Mouse (Mus musculus): ENCODE results near the gene Dnajc6. TPM values are rescaled to one million over a fixed set of nuclear protein-coding genes. Genes with fewer than 3 reads are reported as not detected.

Gene Dnajc6
- polyA plus RNA-seq, 1 experiment from 2014 or later, result 66.1 TPM

- 97% methylated on average over 1 of the region's 1 CpGs for whole genome bisulfite sequencing
- Histone ChIP-seq H3K4me1 (ENCODE audit: control insufficient read depth, insufficient read depth, low read depth, low read length) (no peaks in the 10 kb centered on the region), H3K36me3 (ENCODE audit: control insufficient read depth, insufficient read depth, low read length) (no peaks in the 10 kb centered on the region), H3K4me3 (ENCODE audit: low read length) (no peak overlapping the region), H3K4me2 (ENCODE audit: low read length) (no peak overlapping the region), H3K27ac (ENCODE audit: low read depth, low read length) (no peak overlapping the region), H3K9me3 (ENCODE audit: control insufficient read depth, low read length) (no peaks in the 10 kb centered on the region), H3K27me3 (replicated peaks; ENCODE audit: control insufficient read depth, insufficient read depth, low read length) (no peaks in the 10 kb centered on the region), H3K9ac (ENCODE audit: low read depth, low read length) (no peak overlapping the region)
- ATAC-seq, result no peak
These were observed 36.3 kb upstream of the Dnajc6 start for GRCm38 (mm10) chr4:101460114-101460513.

DNA sequence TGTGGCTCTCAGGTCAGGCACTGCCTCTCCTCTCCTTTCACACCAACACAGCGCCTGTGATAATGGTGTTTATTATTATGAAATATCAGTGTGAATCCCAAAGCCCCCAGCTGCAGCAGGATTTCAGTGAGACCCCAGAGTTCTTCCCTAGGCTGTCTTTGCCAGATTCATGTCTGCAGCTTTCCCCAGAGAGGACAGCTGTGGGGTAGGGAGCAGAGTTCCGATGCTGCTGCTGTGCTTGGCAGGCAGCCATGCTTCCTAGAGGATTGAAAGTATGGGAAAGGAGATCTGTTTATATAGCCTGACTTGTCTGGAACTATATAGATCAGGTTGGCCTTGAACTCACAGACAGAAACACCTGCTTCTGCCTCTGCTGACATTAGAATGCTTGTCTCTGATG, 34.4 kb upstream of the Dnajc6 start:
- ATAC-seq, result no peak
- H3K4me1 ChIP-seq (ENCODE audit: control insufficient read depth, insufficient read depth, low read depth, low read length), result no peaks in the 10 kb centered on the region
- WGBS, result 71% methylated on average over 2 of the region's 2 CpGs
- no peaks in the 10 kb centered on the region for H3K9me3 ChIP-seq (ENCODE audit: control insufficient read depth, low read length)
- H3K27ac ChIP-seq (ENCODE audit: low read depth, low read length), result no peak overlapping the region
- H3K4me2 ChIP-seq (ENCODE audit: low read length), result no peak overlapping the region
- H3K4me3 ChIP-seq (ENCODE audit: low read length), result no peak overlapping the region
- no peaks in the 10 kb centered on the region for H3K27me3 ChIP-seq (replicated peaks; ENCODE audit: control insufficient read depth, insufficient read depth, low read length)
- H3K36me3 ChIP-seq (ENCODE audit: control insufficient read depth, insufficient read depth, low read length), result no peaks in the 10 kb centered on the region
- no peak overlapping the region for H3K9ac ChIP-seq (ENCODE audit: low read depth, low read length)

GRCm38 (mm10) chr4:101466264-101466663, 30.2 kb upstream of the Dnajc6 start:
- no peak overlapping the region for H3K4me3 ChIP-seq (ENCODE audit: low read length)
- no peak overlapping the region for H3K27ac ChIP-seq (ENCODE audit: low read depth, low read length)
- no peaks in the 10 kb centered on the region for H3K9me3 ChIP-seq (ENCODE audit: control insufficient read depth, low read length)
- H3K4me2 ChIP-seq (ENCODE audit: low read length), result no peak overlapping the region
- no peaks in the 10 kb centered on the region for H3K27me3 ChIP-seq (replicated peaks; ENCODE audit: control insufficient read depth, insufficient read depth, low read length)
- ATAC-seq, result no peak
- no peak overlapping the region for H3K9ac ChIP-seq (ENCODE audit: low read depth, low read length)
- 87% methylated on average over 3 of the region's 3 CpGs for WGBS
- H3K36me3 ChIP-seq (ENCODE audit: control insufficient read depth, insufficient read depth, low read length), result no peaks in the 10 kb centered on the region
- H3K4me1 ChIP-seq (ENCODE audit: control insufficient read depth, insufficient read depth, low read depth, low read length), result no peaks in the 10 kb centered on the region

- no peaks in the 10 kb centered on the region for H3K36me3 ChIP-seq (ENCODE audit: control insufficient read depth, insufficient read depth, low read length)
- WGBS, result 75% methylated on average over 5 of the region's 5 CpGs
- ATAC-seq, result no peak
These were observed 27.2 kb upstream of the Dnajc6 start for GRCm38 (mm10) chr4:101469242-101469641.

GRCm38 (mm10) chr4:101470543-101470942, 25.9 kb upstream of the Dnajc6 start:
- H3K4me3 ChIP-seq (ENCODE audit: low read length), result no peak overlapping the region
- ATAC-seq, result no peak

More at GRCm38 (mm10) chr4:101469242-101469641, 27.2 kb upstream of the Dnajc6 start:
- Histone ChIP-seq H3K27me3 (replicated peaks; ENCODE audit: control insufficient read depth, insufficient read depth, low read length) (no peaks in the 10 kb centered on the region), H3K4me2 (ENCODE audit: low read length) (no peak overlapping the region), H3K4me3 (ENCODE audit: low read length) (no peak overlapping the region), H3K4me1 (ENCODE audit: control insufficient read depth, insufficient read depth, low read depth, low read length) (no peaks in the 10 kb centered on the region), H3K9ac (ENCODE audit: low read depth, low read length) (no peak overlapping the region), H3K27ac (ENCODE audit: low read depth, low read length) (no peak overlapping the region), H3K9me3 (ENCODE audit: control insufficient read depth, low read length) (no peaks in the 10 kb centered on the region)

DNA sequence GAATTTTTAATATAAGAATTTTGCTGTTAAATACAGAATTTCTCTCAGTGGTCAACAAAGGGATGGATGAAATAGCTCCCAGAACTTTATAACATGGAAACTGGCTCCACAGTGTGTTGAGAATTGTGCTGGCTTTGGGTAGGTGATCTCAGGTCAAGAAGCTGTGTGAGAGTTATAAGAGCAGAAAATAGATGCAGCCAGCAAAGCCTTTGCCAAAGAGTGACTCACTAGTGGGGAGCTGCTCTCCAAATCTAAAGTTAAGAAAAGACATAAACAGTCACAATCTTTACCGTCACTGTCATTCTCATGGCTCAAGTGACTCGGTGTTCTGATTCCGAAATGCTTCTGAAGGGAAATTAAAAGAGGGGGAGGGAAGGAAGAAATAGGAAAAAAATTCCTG, 23.7 kb upstream of the Dnajc6 start:
- Histone ChIP-seq H3K4me2 (ENCODE audit: low read length) (no peak overlapping the region), H3K9me3 (ENCODE audit: control insufficient read depth, low read length) (no peaks in the 10 kb centered on the region), H3K4me1 (ENCODE audit: control insufficient read depth, insufficient read depth, low read depth, low read length) (no peaks in the 10 kb centered on the region), H3K27ac (ENCODE audit: low read depth, low read length) (no peak overlapping the region), H3K9ac (ENCODE audit: low read depth, low read length) (no peak overlapping the region), H3K4me3 (ENCODE audit: low read length) (no peak overlapping the region), H3K36me3 (ENCODE audit: control insufficient read depth, insufficient read depth, low read length) (no peaks in the 10 kb centered on the region), H3K27me3 (replicated peaks; ENCODE audit: control insufficient read depth, insufficient read depth, low read length) (no peaks in the 10 kb centered on the region)
- 97% methylated on average over 3 of the region's 3 CpGs for WGBS
- ATAC-seq, result no peak

More at GRCm38 (mm10) chr4:101470543-101470942, 25.9 kb upstream of the Dnajc6 start:
- Histone ChIP-seq H3K27ac (ENCODE audit: low read depth, low read length) (no peak overlapping the region), H3K36me3 (ENCODE audit: control insufficient read depth, insufficient read depth, low read length) (no peaks in the 10 kb centered on the region), H3K4me2 (ENCODE audit: low read length) (no peak overlapping the region), H3K9me3 (ENCODE audit: control insufficient read depth, low read length) (no peaks in the 10 kb centered on the region), H3K4me1 (ENCODE audit: control insufficient read depth, insufficient read depth, low read depth, low read length) (no peaks in the 10 kb centered on the region), H3K27me3 (replicated peaks; ENCODE audit: control insufficient read depth, insufficient read depth, low read length) (no peaks in the 10 kb centered on the region), H3K9ac (ENCODE audit: low read depth, low read length) (no peak overlapping the region)
- WGBS, result 56% methylated on average over 5 of the region's 5 CpGs

DNA sequence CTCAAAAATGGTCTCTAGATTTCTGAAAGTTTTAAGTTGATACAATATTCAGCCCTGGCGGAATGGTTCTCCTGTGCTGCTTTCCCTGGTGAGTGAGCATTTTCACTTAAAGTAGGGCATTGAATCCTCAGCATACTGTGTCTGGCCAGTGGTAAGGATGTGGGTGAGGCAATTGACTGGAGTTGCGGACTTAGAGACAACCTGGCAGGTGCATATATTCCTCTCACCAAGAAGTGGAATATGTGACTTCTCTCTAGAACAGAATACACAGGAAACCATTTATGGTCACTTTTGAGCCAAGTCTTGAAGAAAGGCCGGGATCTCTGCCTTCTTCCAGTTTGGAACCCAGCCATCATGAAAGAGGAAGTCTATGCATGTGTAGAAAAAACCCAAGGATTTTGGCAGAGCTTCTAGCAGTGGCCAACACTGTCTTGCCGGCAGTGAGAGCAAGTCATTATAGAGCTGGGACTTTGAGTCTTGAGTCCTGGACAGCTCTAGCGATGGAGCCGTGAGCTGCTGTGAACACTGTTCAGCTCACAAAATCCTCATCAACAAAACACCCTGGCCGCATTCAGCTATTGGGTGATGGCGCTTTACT, 6.0 kb upstream of the Dnajc6 start:
- no peak overlapping the region for H3K4me2 ChIP-seq (ENCODE audit: low read length)
- no peaks in the 10 kb centered on the region for H3K4me1 ChIP-seq (ENCODE audit: control insufficient read depth, insufficient read depth, low read depth, low read length)
- WGBS, result 85% methylated on average over 8 of the region's 8 CpGs
- no peak for ATAC-seq
- H3K4me3 ChIP-seq (ENCODE audit: low read length), result no peak overlapping the region
- no peaks in the 10 kb centered on the region for H3K36me3 ChIP-seq (ENCODE audit: control insufficient read depth, insufficient read depth, low read length)
- H3K27ac ChIP-seq (ENCODE audit: low read depth, low read length), result no peak overlapping the region
- H3K27me3 ChIP-seq (replicated peaks; ENCODE audit: control insufficient read depth, insufficient read depth, low read length), result no peaks in the 10 kb centered on the region
- H3K9ac ChIP-seq (ENCODE audit: low read depth, low read length), result no peak overlapping the region
- no peaks in the 10 kb centered on the region for H3K9me3 ChIP-seq (ENCODE audit: control insufficient read depth, low read length)

GRCm38 (mm10) chr4:101491704-101492103, 4.7 kb upstream of the Dnajc6 start:
- Histone ChIP-seq H3K9me3 (ENCODE audit: control insufficient read depth, low read length) (no peaks in the 10 kb centered on the region), H3K36me3 (ENCODE audit: control insufficient read depth, insufficient read depth, low read length) (no peaks in the 10 kb centered on the region), H3K4me1 (ENCODE audit: control insufficient read depth, insufficient read depth, low read depth, low read length) (no peaks in the 10 kb centered on the region), H3K4me2 (ENCODE audit: low read length) (no peak overlapping the region), H3K27me3 (replicated peaks; ENCODE audit: control insufficient read depth, insufficient read depth, low read length) (no peaks in the 10 kb centered on the region), H3K4me3 (ENCODE audit: low read length) (no peak overlapping the region), H3K9ac (ENCODE audit: low read depth, low read length) (no peak overlapping the region), H3K27ac (ENCODE audit: low read depth, low read length) (no peak overlapping the region)
- WGBS, result 71% methylated on average over 6 of the region's 6 CpGs
- no peak for ATAC-seq

DNA sequence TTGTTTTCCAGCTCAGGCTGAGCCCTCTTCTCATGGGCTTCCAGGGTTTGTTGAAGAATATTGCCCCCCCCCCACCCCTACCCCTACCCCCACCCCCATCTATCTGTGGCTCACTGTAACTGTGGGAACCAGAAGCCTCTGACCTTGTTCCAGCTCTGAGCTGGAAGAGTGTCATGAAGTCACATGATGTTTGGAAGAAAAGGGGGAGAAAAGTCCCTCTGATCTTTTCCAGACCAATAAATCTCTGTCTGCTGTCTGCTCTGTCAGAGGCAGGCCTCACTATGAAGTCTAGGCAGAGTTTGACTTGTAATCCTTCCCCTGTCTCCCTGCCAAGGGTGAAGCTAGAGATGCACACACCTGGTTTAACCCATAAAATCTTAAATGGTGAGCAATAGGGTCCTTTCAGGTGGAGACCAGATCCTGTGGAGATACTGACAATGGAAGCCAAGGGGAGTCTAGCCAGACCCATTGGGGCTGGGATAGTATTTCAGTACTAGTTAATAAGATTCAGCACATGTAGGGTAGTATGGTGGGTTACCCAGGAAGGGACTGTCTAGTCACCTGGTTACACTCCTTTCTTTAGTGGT, 2.7 kb upstream of the Dnajc6 start:
- Histone ChIP-seq H3K36me3 (ENCODE audit: control insufficient read depth, insufficient read depth, low read length) (no peaks in the 10 kb centered on the region), H3K9ac (ENCODE audit: low read depth, low read length) (no peak overlapping the region), H3K9me3 (ENCODE audit: control insufficient read depth, low read length) (no peaks in the 10 kb centered on the region), H3K4me3 (ENCODE audit: low read length) (no peak overlapping the region), H3K4me2 (ENCODE audit: low read length) (no peak overlapping the region), H3K4me1 (ENCODE audit: control insufficient read depth, insufficient read depth, low read depth, low read length) (0 out of 2 replicates have a peak, but pooled peaks cover 4% of the 10 kb centered on the region), H3K27me3 (replicated peaks; ENCODE audit: control insufficient read depth, insufficient read depth, low read length) (peaks cover 4% of the 10 kb centered on the region; the same call in 1 of the 2 replicates), H3K27ac (ENCODE audit: low read depth, low read length) (no peak overlapping the region)
- no peak for ATAC-seq

Data from hindbrain, embryonic 16.5 days (tissue).